Mouse (Mus musculus) C2C12 (cell line): ENCODE data around the gene Atp13a2.

Source experiments
- CEBPB ChIP-seq: IDR thresholded peaks from one replicate; pipeline ENCODE4 v1.6.1; 2011; ENCODE audit warnings: low read depth, mild to moderate bottlenecking, control low read depth, moderate library complexity
- CTCF ChIP-seq: IDR thresholded peaks from one replicate; pipeline ENCODE4 v1.5.1; 2011; ENCODE audit not compliant: control insufficient read depth, insufficient read depth, insufficient read length

DNA sequence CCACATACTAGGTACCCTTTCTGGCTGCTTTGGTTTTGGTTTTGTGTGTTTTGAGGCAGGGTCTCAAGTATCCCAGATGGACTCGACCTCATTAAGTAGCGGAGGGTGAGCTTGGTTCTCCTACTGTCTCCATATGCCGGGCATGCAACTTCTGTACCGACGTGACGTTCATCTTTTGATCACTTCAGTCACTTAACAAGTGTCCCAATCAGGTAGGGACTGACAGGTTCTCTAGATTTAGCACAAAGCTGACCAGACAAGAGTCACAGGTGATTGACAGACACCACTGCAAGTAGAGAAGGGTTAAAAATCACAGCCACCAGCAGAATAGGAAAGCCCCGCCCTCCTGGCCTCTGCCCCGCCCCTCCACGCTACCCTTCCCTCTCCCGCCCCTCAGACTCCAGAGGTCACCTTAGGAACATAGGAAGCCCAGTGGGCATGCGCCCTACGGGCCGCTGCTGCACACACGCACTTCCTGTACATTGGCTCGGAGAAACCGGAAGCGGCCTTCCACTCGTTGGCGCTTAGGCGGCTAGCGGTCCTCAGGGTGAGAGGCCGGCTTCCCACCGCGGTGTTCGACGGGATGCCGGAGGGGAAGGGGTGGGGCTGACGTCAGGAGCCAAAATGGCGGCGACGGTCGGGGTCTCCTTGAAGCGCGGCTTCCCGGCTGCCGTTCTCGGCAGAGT, 25.7 kb upstream of the Atp13a2 start, which contains the start of gene Sdhb:
- TF ChIP-seq CTCF (no peak), CEBPB (no peak)
